31 mouse cellular contexts compared by ENCODE assay signal in genomic region chr6:50046721-50047120, GRCm38 (mm10).
DNase-seq lines count a peak whose midpoint lies in the region; ATAC-seq and TF ChIP-seq lines count a peak whose summit lies in the region.
"Had no signal": no experiment of that assay in that cellular context is flagged by ENCODE, and none has a peak within 500 bp of the region (broad histone marks: within the 10 kb centered on the region; RNA-seq: fewer than 3 reads in every experiment).

No protein-coding gene starts in this region.

- H3K27ac ChIP-seq in kidney, embryonic 15.5 days, result no peak overlapping the region
- no peak overlapping the region for H3K27ac ChIP-seq in midbrain, postnatal 0 days (ENCODE audit: low read depth, low read length)
- H3K27ac ChIP-seq in midbrain, embryonic 13.5 days, result no peak overlapping the region
- H3K27ac ChIP-seq: embryonic facial prominence, embryonic 13.5 days; gastrocnemius, adult 2 months; heart, embryonic 10.5 days; heart, embryonic 15.5 days; hindbrain, embryonic 13.5 days; limb, embryonic 10.5 days; limb, embryonic 15.5 days; liver, embryonic 13.5 days; midbrain, embryonic 10.5 days; neural tube, embryonic 13.5 days had no signal

- peak; percentile 26 for DNase-seq in gastrocnemius, postnatal 10 days
- DNase-seq in gastrocnemius, postnatal 4 days (ENCODE audit: low spot score in 2 of 2), result no peak
- DNase-seq in kidney, postnatal 10 days, result peak; percentile 61
- DNase-seq in midbrain, postnatal 0 days (ENCODE audit: low spot score), result peak; percentile 40
- DNase-seq in spleen, postnatal 10 days (ENCODE audit: low spot score in 2 of 2), result no peak
- DNase-seq: adrenal gland, postnatal 14 days; cerebellum, adult 11-12 months; cerebellum, postnatal 36 days; embryo, embryonic 11 days; gastrocnemius, adult 2 months; kidney, adult 11 months; kidney, postnatal 36 days; liver, embryonic 13.5 days; lung, adult 18-20 months; thymus, postnatal 14 days had no signal

- H3K27me3 ChIP-seq in kidney, embryonic 15.5 days, result 0 out of 2 replicates have a peak, but pooled peaks cover 2% of the 10 kb centered on the region
- H3K27me3 ChIP-seq in midbrain, postnatal 0 days (ENCODE audit: insufficient read depth, low read length), result no peaks in the 10 kb centered on the region
- no peaks in the 10 kb centered on the region for H3K27me3 ChIP-seq in midbrain, embryonic 13.5 days
- H3K27me3 ChIP-seq: heart, embryonic 15.5 days; hindbrain, embryonic 13.5 days; liver, embryonic 13.5 days; neural tube, embryonic 13.5 days had no signal

- no peak overlapping the region for H3K4me2 ChIP-seq in kidney, embryonic 15.5 days
- H3K4me2 ChIP-seq in midbrain, postnatal 0 days (ENCODE audit: low read depth, low read length, poor library complexity, severe bottlenecking), result no peak overlapping the region
- H3K4me2 ChIP-seq in midbrain, embryonic 13.5 days (replicated peaks), result no peak overlapping the region
- H3K4me2 ChIP-seq: embryonic facial prominence, embryonic 13.5 days; heart, embryonic 15.5 days; hindbrain, embryonic 13.5 days; limb, embryonic 15.5 days; liver, embryonic 13.5 days; neural tube, embryonic 13.5 days had no signal

- no peak overlapping the region for H3K4me3 ChIP-seq in kidney, embryonic 15.5 days (replicated peaks)
- no peak overlapping the region for H3K4me3 ChIP-seq in midbrain, postnatal 0 days (ENCODE audit: low read depth, low read length)
- H3K4me3 ChIP-seq in midbrain, embryonic 13.5 days (replicated peaks), result no peak overlapping the region
- H3K4me3 ChIP-seq: embryonic facial prominence, embryonic 13.5 days; erythroblast, embryonic 14.5 days; gastrocnemius, adult 2 months; heart, embryonic 10.5 days; heart, embryonic 15.5 days; hindbrain, embryonic 13.5 days; limb, embryonic 10.5 days; limb, embryonic 15.5 days; liver, embryonic 13.5 days; midbrain, embryonic 10.5 days; myocyte; neural tube, embryonic 13.5 days had no signal

- no peaks in the 10 kb centered on the region for H3K36me3 ChIP-seq in kidney, embryonic 15.5 days
- H3K36me3 ChIP-seq in midbrain, postnatal 0 days (ENCODE audit: insufficient read depth, low read length), result no peaks in the 10 kb centered on the region
- no peaks in the 10 kb centered on the region for H3K36me3 ChIP-seq in midbrain, embryonic 13.5 days
- H3K36me3 ChIP-seq: embryonic facial prominence, embryonic 13.5 days; heart, embryonic 10.5 days; heart, embryonic 15.5 days; hindbrain, embryonic 13.5 days; limb, embryonic 10.5 days; limb, embryonic 15.5 days; liver, embryonic 13.5 days; midbrain, embryonic 10.5 days; neural tube, embryonic 13.5 days had no signal

- no peaks in the 10 kb centered on the region for H3K9me3 ChIP-seq in kidney, embryonic 15.5 days (replicated peaks)
- no peaks in the 10 kb centered on the region for H3K9me3 ChIP-seq in midbrain, postnatal 0 days (ENCODE audit: low read length)
- H3K9me3 ChIP-seq in midbrain, embryonic 13.5 days, result no peaks in the 10 kb centered on the region
- H3K9me3 ChIP-seq: embryonic facial prominence, embryonic 13.5 days; heart, embryonic 10.5 days; heart, embryonic 15.5 days; hindbrain, embryonic 13.5 days; limb, embryonic 10.5 days; limb, embryonic 15.5 days; liver, embryonic 13.5 days; midbrain, embryonic 10.5 days had no signal

- 56% methylated on average over 5 of the region's 5 CpGs for WGBS in kidney, embryonic 15.5 days
- 70% methylated on average over 5 of the region's 5 CpGs for WGBS in midbrain, postnatal 0 days
- 72% methylated on average over 5 of the region's 5 CpGs for WGBS in midbrain, embryonic 13.5 days

- TF ChIP-seq CTCF in midbrain, postnatal 0 days (IDR thresholded peaks at IDR 0.05), result no peak

- H3K4me1 ChIP-seq in kidney, embryonic 15.5 days, result 0 out of 2 replicates have a peak, but pooled peaks cover 9% of the 10 kb centered on the region
- H3K4me1 ChIP-seq in midbrain, postnatal 0 days (ENCODE audit: insufficient read depth, low read length), result no peaks in the 10 kb centered on the region
- no peaks in the 10 kb centered on the region for H3K4me1 ChIP-seq in midbrain, embryonic 13.5 days (replicated peaks)
- H3K4me1 ChIP-seq: embryonic facial prominence, embryonic 13.5 days; heart, embryonic 10.5 days; heart, embryonic 15.5 days; hindbrain, embryonic 13.5 days; limb, embryonic 10.5 days; limb, embryonic 15.5 days; midbrain, embryonic 10.5 days; neural tube, embryonic 13.5 days had no signal

- no peak for ATAC-seq in kidney, embryonic 15.5 days (replicated peaks; ENCODE audit: low FRiP score)
- ATAC-seq in midbrain, postnatal 0 days (ENCODE audit: low FRiP score), result no peak
- ATAC-seq in midbrain, embryonic 13.5 days, result no peak
- ATAC-seq: CD4-positive, CD25-positive, alpha-beta regulatory T cell, adult 4 months; forebrain, embryonic 16.5 days; inflammation-experienced regulatory T-cells, adult 6 months; midbrain, embryonic 16.5 days had no signal

- H3K9ac ChIP-seq in kidney, embryonic 15.5 days, result no peak overlapping the region
- H3K9ac ChIP-seq in midbrain, postnatal 0 days (replicated peaks; ENCODE audit: low read length, poor library complexity, severe bottlenecking), result no peak overlapping the region
- H3K9ac ChIP-seq in midbrain, embryonic 13.5 days (replicated peaks), result no peak overlapping the region
- H3K9ac ChIP-seq: embryonic facial prominence, embryonic 13.5 days; heart, embryonic 15.5 days; hindbrain, embryonic 13.5 days; limb, embryonic 15.5 days; liver, embryonic 13.5 days; neural tube, embryonic 13.5 days had no signal

Comparison
In these comparisons a context has a peak if more than half of its experiments do, and no peak if none do; other contexts are left out.
1. DNase-seq: peak in gastrocnemius, postnatal 10 days (single experiment), kidney, postnatal 10 days (single experiment) and midbrain, postnatal 0 days (single experiment); none in gastrocnemius, postnatal 4 days (0 of 2) and spleen, postnatal 10 days (0 of 2).